Mouse (Mus musculus): Measurements from ENCODE around the gene Tbx6. TPM values are rescaled to one million over a fixed set of nuclear protein-coding genes. Genes with fewer than 3 reads are reported as not detected.
A peak's percentile ranks its signal among the peaks of the same experiment; 100 is the strongest.

Tbx6 gene
- 0.24 and 0.35 TPM in 2 replicates for polyA plus RNA-seq (2014; fragmentation: Nextera tagmentation; extraction: Ambion mirVana)

DNA sequence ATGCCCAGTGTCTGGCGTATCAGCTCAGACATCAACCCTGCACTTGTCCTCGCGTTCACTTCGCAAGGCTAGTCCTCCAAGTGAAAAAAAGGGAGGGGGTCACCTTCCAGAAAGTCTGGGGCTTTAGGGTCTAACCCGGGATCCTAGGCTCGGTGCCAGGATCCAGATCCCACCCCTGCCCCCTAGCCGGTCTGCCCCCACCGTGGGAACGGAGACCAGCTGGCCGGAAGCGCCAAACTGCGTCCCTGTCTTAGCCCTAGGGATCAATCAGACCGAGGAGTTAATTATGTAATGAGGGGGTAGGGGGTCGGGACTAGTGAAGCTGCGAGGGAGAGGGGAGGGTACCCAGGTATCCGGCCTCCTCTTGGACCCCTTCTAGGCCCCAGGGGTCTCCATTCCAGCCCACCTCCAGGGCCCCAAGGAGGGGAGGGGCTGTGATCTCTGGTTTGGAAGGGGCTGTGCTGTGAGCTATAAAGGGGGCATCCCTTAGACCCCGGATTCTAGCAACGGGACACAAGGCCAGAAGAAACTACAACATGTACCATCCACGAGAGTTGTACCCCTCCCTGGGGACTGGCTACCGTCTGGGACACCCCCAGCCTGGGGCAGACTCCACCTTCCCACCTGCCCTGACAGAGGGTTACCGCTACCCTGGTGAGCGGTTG is at the start of gene Tbx6:
TSS of gene Tbx6 (plus strand) at position 513 of the 665 bp plus-strand sequence.
- WGBS = 4% methylated on average over 21 of the region's 22 CpGs
- no peaks in the 10 kb centered on the region for H3K27me3 ChIP-seq (replicated peaks; ENCODE audit: control insufficient read depth, insufficient read depth, low read length)
- H3K27ac ChIP-seq (replicated peaks; ENCODE audit: low read depth, low read length) = peak within 1 kb of the TSS; percentile 35; the same call in 1 of the 2 replicates

DNA sequence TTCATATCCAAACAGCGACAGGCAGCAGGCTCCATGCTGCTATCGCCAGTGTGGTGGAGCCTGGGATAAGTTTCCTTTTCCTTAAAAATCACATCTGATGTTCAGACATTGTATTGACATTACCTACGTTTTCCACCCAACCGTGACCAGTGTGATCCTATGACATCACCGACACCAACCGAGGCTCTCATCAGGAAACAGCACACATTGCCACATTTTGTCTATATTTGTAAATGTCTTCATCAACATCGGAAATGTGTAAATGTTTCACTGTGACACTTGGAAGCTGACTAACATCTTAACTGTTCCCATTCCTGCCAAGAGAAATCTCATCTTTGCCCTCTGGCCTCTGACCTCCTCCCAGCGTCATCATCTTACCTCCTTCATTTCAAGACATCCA is 45.2 kb upstream of the Tbx6 start:
- Histone ChIP-seq H3K9ac (ENCODE audit: low read depth, low read length) (no peak overlapping the region), H3K4me2 (ENCODE audit: low read depth, low read length) (no peak overlapping the region), H3K4me3 (ENCODE audit: low read depth, low read length) (no peak overlapping the region), H3K27ac (replicated peaks; ENCODE audit: low read depth, low read length) (no peak overlapping the region), H3K27me3 (replicated peaks; ENCODE audit: control insufficient read depth, insufficient read depth, low read length) (no peaks in the 10 kb centered on the region), H3K36me3 (ENCODE audit: control insufficient read depth, insufficient read depth, low read length) (no peaks in the 10 kb centered on the region), H3K4me1 (ENCODE audit: control insufficient read depth, insufficient read depth, low read length) (no peaks in the 10 kb centered on the region), H3K9me3 (ENCODE audit: control insufficient read depth, low read length) (no peaks in the 10 kb centered on the region)
- DNase-seq (ENCODE audit: low spot score) = no peak
- no peak for ATAC-seq (ENCODE audit: low read depth)
- WGBS = 68% methylated on average over 8 of the region's 8 CpGs

More for the DNA sequence above, at the start of gene Tbx6:
- H3K9ac ChIP-seq (ENCODE audit: low read depth, low read length) = peak within 1 kb of the TSS; percentile 66
- peaks cover 29% of the 10 kb centered on the region for H3K4me1 ChIP-seq (ENCODE audit: control insufficient read depth, insufficient read depth, low read length)
- ATAC-seq (ENCODE audit: low read depth) = no peak
- peaks cover 33% of the 10 kb centered on the region for H3K36me3 ChIP-seq (ENCODE audit: control insufficient read depth, insufficient read depth, low read length)
- H3K4me2 ChIP-seq (ENCODE audit: low read depth, low read length) = peak within 1 kb of the TSS; percentile 93
- peak within 1 kb of the TSS; percentile 46 for H3K4me3 ChIP-seq (ENCODE audit: low read depth, low read length)
- H3K9me3 ChIP-seq (ENCODE audit: control insufficient read depth, low read length) = no peaks in the 10 kb centered on the region
- no peak for DNase-seq (ENCODE audit: low spot score)

DNA sequence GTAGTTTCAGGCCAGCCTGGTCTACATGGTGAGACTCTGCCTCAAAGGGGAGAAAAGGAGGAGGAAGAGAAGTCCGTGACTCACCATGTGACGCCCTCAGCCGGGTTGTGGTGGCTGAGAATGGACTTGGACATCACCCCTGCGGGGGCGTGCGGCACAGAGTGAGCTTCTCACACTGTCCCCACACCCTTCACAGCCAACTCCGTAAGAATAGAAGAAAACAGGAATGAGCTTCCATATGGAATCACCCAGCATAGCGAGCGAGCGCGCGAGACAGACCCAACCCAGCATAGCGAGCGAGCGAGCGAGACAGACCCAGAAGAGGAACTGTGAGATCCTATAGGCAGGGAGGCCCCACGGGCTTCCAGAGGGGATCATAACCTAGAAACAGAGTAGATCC is 41.7 kb upstream of the Tbx6 start:
- H3K4me2 ChIP-seq (ENCODE audit: low read depth, low read length) = no peak overlapping the region
- H3K27ac ChIP-seq (replicated peaks; ENCODE audit: low read depth, low read length) = no peak overlapping the region
- no peak overlapping the region for H3K9ac ChIP-seq (ENCODE audit: low read depth, low read length)
- H3K4me1 ChIP-seq (ENCODE audit: control insufficient read depth, insufficient read depth, low read length) = no peaks in the 10 kb centered on the region
- 85% methylated on average over 17 of the region's 17 CpGs for WGBS
- no peak for ATAC-seq (ENCODE audit: low read depth)
- no peaks in the 10 kb centered on the region for H3K27me3 ChIP-seq (replicated peaks; ENCODE audit: control insufficient read depth, insufficient read depth, low read length)
- H3K9me3 ChIP-seq (ENCODE audit: control insufficient read depth, low read length) = no peaks in the 10 kb centered on the region
- no peak for DNase-seq (ENCODE audit: low spot score)
- H3K4me3 ChIP-seq (ENCODE audit: low read depth, low read length) = no peak overlapping the region
- H3K36me3 ChIP-seq (ENCODE audit: control insufficient read depth, insufficient read depth, low read length) = no peaks in the 10 kb centered on the region

DNA sequence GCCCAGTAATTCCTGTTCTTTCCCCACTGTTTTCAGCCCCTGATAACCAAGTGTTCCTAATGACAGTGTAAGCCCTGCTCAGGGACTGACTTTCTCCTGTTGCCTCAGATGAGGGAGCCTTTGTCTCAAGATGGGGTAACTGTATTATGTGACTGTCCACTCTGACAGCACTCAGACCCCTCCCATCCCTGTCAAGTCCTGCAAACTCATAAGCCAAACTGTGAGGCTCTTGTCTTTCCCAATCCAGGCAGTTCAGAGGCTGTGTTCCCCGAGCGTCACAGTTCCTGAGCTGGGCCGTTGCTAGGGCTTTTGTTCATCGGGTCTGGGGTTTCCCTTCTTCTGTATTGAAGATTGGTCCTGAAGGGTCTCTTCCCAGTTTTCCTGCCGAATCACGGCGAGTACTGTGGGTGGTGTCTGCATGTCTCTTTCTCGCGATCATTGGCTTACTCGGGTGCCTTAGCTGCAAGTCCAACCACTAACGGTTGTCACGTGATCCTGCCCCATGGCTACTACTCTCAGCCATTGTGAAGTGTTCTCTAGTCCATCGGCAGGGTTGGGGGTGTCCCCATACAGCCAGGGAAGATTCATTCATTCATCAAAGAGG is 41.0 kb upstream of the Tbx6 start:
- no peak for ATAC-seq (ENCODE audit: low read depth)
- no peaks in the 10 kb centered on the region for H3K4me1 ChIP-seq (ENCODE audit: control insufficient read depth, insufficient read depth, low read length)
- 76% methylated on average over 13 of the region's 13 CpGs for WGBS

DNA sequence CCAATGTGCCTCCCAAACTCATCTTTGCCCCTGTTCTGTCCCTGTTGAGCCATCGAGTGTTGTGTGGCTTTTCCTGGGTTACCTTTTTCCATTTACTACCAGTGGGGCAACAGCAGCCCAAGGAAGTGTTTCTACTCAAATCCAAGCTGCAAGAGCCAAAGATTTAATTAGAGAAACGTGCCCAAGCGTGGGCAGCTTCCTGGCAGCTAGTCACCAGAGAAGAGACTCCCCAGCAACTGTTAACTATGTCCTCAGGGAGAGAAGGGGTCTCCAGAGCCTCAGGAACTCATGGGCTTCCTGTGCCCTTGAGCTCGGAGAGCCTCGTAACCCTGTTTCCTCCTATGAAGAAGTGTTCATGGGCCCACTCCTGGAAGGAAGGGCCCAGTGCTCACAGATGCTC is 40.3 kb upstream of the Tbx6 start:
- H3K4me3 ChIP-seq (ENCODE audit: low read depth, low read length) = no peak overlapping the region
- no peak overlapping the region for H3K27ac ChIP-seq (replicated peaks; ENCODE audit: low read depth, low read length)
- no peaks in the 10 kb centered on the region for H3K9me3 ChIP-seq (ENCODE audit: control insufficient read depth, low read length)
- no peaks in the 10 kb centered on the region for H3K4me1 ChIP-seq (ENCODE audit: control insufficient read depth, insufficient read depth, low read length)
- H3K4me2 ChIP-seq (ENCODE audit: low read depth, low read length) = no peak overlapping the region
- whole genome bisulfite sequencing = 73% methylated on average over 5 of the region's 5 CpGs
- H3K36me3 ChIP-seq (ENCODE audit: control insufficient read depth, insufficient read depth, low read length) = no peaks in the 10 kb centered on the region
- no peak overlapping the region for H3K9ac ChIP-seq (ENCODE audit: low read depth, low read length)
- no peaks in the 10 kb centered on the region for H3K27me3 ChIP-seq (replicated peaks; ENCODE audit: control insufficient read depth, insufficient read depth, low read length)
- ATAC-seq (ENCODE audit: low read depth) (no peak), DNase-seq (ENCODE audit: low spot score) (no peak)

More for the DNA sequence above, 41.0 kb upstream of the Tbx6 start:
- H3K36me3 ChIP-seq (ENCODE audit: control insufficient read depth, insufficient read depth, low read length) = no peaks in the 10 kb centered on the region
- H3K27ac ChIP-seq (replicated peaks; ENCODE audit: low read depth, low read length) = no peak overlapping the region
- no peaks in the 10 kb centered on the region for H3K9me3 ChIP-seq (ENCODE audit: control insufficient read depth, low read length)
- no peak overlapping the region for H3K4me2 ChIP-seq (ENCODE audit: low read depth, low read length)
- H3K4me3 ChIP-seq (ENCODE audit: low read depth, low read length) = no peak overlapping the region
- H3K27me3 ChIP-seq (replicated peaks; ENCODE audit: control insufficient read depth, insufficient read depth, low read length) = no peaks in the 10 kb centered on the region
- no peak for DNase-seq (ENCODE audit: low spot score)
- H3K9ac ChIP-seq (ENCODE audit: low read depth, low read length) = no peak overlapping the region

GRCm38 (mm10) chr7:126741452-126741851 is 39.8 kb upstream of the Tbx6 start:
- ATAC-seq (ENCODE audit: low read depth) = 0 out of 2 replicates have a peak, but pooled peaks have one; percentile 33
- DNase-seq (ENCODE audit: low spot score) = no peak
- WGBS = 85% methylated on average over 5 of the region's 5 CpGs
- H3K4me2 ChIP-seq (ENCODE audit: low read depth, low read length) = no peak overlapping the region
- no peaks in the 10 kb centered on the region for H3K36me3 ChIP-seq (ENCODE audit: control insufficient read depth, insufficient read depth, low read length)
- H3K27ac ChIP-seq (replicated peaks; ENCODE audit: low read depth, low read length) = no peak overlapping the region
- no peak overlapping the region for H3K9ac ChIP-seq (ENCODE audit: low read depth, low read length)
- no peaks in the 10 kb centered on the region for H3K4me1 ChIP-seq (ENCODE audit: control insufficient read depth, insufficient read depth, low read length)
- no peak overlapping the region for H3K4me3 ChIP-seq (ENCODE audit: low read depth, low read length)
- H3K27me3 ChIP-seq (replicated peaks; ENCODE audit: control insufficient read depth, insufficient read depth, low read length) = no peaks in the 10 kb centered on the region
- no peaks in the 10 kb centered on the region for H3K9me3 ChIP-seq (ENCODE audit: control insufficient read depth, low read length)

- Histone ChIP-seq H3K36me3 (ENCODE audit: control insufficient read depth, insufficient read depth, low read length) (no peaks in the 10 kb centered on the region), H3K27ac (replicated peaks; ENCODE audit: low read depth, low read length) (no peak overlapping the region), H3K4me3 (ENCODE audit: low read depth, low read length) (no peak overlapping the region), H3K9me3 (ENCODE audit: control insufficient read depth, low read length) (no peaks in the 10 kb centered on the region), H3K4me1 (ENCODE audit: control insufficient read depth, insufficient read depth, low read length) (no peaks in the 10 kb centered on the region), H3K4me2 (ENCODE audit: low read depth, low read length) (no peak overlapping the region), H3K27me3 (replicated peaks; ENCODE audit: control insufficient read depth, insufficient read depth, low read length) (no peaks in the 10 kb centered on the region), H3K9ac (ENCODE audit: low read depth, low read length) (no peak overlapping the region)
- ATAC-seq (ENCODE audit: low read depth) (no peak), DNase-seq (ENCODE audit: low spot score) (no peak)
- 89% methylated on average over 13 of the region's 13 CpGs for WGBS
These were observed 39.3 kb upstream of the Tbx6 start for GRCm38 (mm10) chr7:126741964-126742482.

DNA sequence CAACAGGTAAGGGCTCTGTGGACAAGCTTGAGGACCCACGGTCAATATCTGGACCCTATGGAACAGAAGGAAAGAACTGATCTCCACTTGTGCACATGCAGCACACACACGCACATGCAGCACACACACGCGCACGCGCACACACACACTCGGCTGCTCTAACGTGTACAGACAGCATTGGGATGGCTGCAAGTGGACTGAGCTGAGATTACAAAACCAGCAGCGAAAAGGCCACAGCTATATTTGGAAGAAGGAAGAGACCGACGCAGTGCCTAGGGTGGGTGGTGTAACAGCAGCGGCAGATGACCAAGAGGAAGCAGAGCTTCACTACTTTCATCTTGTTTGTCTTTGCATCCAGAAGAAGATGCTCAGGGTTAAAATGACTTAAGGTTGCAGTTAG is 35.2 kb upstream of the Tbx6 start:
- Histone ChIP-seq H3K4me2 (ENCODE audit: low read depth, low read length) (no peak overlapping the region), H3K27me3 (replicated peaks; ENCODE audit: control insufficient read depth, insufficient read depth, low read length) (no peaks in the 10 kb centered on the region), H3K4me3 (ENCODE audit: low read depth, low read length) (no peak overlapping the region), H3K27ac (replicated peaks; ENCODE audit: low read depth, low read length) (no peak overlapping the region), H3K9me3 (ENCODE audit: control insufficient read depth, low read length) (no peaks in the 10 kb centered on the region), H3K36me3 (ENCODE audit: control insufficient read depth, insufficient read depth, low read length) (no peaks in the 10 kb centered on the region), H3K9ac (ENCODE audit: low read depth, low read length) (no peak overlapping the region), H3K4me1 (ENCODE audit: control insufficient read depth, insufficient read depth, low read length) (no peaks in the 10 kb centered on the region)
- DNase-seq (ENCODE audit: low spot score) (no peak), ATAC-seq (ENCODE audit: low read depth) (no peak)
- 89% methylated on average over 12 of the region's 12 CpGs for WGBS
